Mouse (Mus musculus) c-Kit-positive CD71-negative TER-119-negative erythroid progenitor cells, embryonic 14.5 days (primary cell): ENCODE measurements around the gene Arhgap36.

Source experiments
- DNase-seq: peaks from one replicate; pipeline ENCODE4 v3.0.0-alpha.2; 2013; ENCODE audit warnings: low read depth

Arhgap36 gene

DNA sequence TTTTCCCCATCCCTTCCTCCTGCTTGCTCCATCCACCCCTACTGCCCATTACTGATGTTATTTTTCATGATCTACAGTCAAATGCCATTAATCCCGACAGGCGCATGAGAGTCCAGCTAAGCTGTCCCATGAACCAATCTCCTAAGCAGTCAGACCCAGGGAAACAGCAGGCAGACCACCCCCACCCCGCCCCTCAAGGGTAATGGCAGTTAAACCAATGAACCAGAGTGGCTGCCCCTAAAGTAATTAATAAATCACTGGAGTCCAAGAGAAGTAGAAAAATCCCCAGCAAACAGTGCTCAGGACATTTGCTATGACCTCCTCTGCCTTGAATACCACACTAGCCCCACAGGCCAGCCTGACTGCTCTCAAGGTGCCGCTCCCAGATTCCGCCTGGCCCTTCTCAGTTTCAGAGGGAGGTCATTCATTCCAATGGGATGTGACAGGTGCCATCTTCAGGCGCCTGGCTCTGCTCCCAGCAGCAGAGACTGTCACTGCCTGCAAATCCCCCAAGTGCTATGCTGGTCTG, at the start of gene Arhgap36:
Gene Arhgap36, plus strand, starts transcription at position 504 of the 529 bp plus-strand sequence.
- no peak for DNase-seq

DNA sequence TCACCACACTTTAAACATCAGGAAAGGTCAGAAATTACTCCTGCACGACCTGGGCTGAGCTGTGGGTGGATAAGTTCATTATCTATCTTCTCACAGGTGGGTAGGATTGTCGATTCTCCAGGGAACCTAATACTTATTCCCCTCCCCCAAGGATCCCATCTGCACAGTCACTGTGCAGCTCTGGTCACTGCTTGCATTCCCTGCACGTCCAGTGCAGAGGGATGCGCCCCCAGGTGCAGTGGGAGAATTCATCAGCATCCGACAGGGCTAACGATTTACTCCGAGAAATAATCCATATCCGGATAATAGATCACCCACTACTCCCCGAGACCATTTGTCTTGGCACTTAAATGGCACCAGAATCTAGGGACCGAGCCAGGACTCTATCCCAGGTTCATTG, 6.0 kb upstream of the Arhgap36 start:
- no peak for DNase-seq

DNA sequence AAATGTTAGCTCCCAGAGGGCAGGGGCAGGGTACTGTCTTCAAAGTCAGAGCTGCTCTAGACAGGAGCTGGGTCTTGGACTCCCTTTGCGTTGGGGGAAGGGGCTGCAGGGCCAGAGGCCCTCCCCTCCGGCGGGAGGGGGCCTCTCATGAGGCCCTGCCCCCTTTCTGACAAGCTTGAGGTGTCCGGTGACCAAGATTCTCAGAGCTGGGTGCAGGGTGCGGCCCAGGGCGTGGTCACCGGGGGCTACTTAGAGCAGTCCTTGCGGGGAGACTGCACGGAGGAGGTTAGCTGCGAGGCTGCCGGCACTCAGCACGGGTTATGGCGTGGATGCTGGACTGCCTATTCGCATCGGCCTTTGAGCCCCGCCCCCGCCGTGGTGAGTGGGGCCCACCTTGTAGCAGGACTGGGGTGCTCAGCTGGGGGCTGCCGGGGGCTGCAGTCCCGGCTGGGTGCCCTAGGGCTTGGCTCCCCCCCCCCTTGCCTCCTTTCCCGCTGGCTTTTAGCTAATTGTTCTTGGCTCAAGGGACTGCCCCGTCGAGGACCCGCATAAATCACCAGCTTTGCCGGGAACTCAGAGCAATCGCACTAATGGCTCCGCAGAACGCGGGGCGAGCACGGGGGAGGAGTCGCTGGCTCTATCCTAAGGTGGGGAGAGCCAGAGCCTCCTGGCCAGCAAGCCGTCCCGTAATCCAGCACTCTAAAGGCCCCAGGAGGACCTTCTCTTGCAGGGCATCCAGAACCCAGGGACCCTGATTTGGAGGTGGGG, 6.7 kb downstream of the Arhgap36 start:
- DNase-seq = no peak

DNA sequence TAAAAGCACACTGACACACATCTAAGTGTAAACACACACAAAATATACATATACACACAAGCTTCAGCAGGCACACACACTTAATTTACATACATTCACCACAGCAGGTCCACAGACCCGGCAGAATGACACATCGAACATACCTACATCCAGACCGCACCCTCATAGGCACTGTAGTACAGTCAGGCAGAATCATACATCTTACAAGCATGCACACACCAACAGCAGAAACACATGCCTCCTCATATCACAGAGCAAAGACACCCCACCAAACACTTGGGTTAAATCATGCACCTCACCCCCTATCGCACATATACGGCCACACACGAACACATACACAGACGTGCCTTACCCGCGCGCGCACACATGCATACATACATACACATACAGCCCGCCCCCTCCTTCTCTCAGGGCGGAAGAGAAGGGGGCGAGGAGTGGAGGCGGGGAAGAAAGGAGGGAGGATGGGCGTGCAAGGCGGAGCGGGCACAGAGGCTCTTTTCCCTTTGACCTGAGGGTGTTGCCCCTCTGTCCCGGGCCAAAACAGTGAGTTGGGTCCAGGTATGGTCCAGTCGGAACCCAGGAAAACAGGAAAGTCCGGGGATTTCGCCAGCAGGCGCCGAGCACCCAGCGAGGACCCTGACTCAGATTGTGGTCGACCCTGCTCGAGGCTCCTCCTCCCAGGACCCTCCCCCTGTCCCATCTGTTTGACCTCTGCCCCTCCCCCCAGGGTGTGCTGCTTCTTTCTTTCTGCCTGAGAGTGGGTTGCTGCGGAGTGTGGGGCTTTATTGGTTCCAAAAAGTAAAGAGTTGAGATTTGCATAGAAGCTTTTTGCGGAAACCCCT, 16.4 kb downstream of the Arhgap36 start:
- no peak for DNase-seq

DNA sequence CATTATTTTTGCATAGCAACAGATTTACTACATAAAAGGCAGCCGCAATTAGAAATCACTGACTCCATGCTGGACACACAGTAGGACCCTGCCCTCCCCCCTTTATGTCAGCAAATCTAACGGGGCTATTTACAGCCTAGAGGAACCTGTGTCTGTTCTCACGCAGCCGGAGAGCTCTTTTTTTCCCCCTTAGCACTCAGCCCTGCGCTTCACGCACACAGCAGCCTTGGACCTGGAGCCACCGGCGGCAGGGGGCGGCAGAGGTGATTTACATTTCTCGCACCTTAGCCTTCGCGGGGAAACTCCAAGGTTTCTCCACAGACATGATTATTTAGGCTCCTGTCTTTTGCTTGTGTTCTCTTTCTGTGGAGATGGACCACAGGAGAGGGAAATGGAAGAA, 17.1 kb downstream of the Arhgap36 start:
- no peak for DNase-seq

DNA sequence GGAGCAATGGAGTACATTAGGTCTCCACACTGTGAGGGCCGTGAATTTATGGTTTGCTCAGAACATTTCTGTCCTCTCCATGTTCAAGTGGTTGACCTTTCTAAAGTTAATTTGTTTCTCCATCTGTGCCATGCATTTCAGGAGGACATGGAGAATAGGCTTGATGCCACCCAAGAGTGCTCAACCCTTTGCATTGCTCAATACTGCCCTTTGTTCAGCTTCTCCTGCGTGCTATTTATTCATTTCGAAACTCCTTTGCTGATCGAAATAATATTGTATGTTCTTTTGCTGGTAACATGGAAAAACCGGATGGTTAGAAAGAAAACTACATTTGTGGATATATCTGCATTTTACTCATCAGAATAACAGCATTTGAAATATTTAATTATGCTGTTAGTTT, 25.4 kb downstream of the Arhgap36 start:
- no peak for DNase-seq

DNA sequence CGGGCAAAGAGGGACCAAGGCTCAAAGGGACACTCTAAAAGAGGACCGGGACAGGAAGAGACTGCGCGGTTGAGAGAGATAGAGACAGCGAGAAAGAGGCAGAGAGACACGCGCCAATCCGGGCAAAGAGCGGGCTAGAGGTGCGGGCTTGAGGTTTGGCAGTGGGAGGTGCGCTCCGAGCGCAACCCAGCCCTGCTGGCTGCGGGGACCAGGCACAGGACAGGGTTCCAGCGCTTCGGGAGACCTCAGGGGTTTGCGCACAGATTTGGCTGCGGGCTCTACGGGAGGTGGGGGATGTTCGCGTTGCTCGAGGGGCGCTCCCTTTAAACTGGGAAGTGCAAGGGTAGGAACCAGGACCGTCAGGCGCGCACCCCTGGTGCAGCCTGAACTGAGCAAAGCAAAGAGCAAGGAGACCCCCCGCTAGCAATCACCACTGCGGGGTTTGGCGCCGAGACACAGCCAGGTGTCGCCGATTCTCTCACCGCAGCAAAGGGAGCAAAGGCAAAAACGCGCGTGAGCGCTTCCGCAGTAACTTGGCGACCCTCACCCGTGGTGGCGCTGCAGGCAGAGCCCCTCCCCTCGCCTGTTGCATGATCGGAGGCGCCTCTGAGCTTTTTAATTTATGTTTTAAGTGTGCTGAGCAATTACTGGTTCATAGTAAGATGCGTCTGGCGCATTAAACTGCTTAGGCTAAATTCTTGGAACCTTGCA, 30.1 kb downstream of the Arhgap36 start:
- DNase-seq = no peak
